Mouse (Mus musculus) midbrain, postnatal 0 days (tissue): ENCODE measurements around the gene BC052040. TPM values are rescaled to one million over a fixed set of nuclear protein-coding genes. Genes with fewer than 3 reads are reported as not detected.

Experiments used
- ATAC-seq: fragments of 200-750 bp; cut with Nextera tagmentation; 2 replicates; pipeline ENCODE4 v1.8.0; 2017; ENCODE audit warnings: moderate number of reproducible peaks, mild to moderate bottlenecking, moderate TSS enrichment, moderate library complexity; ENCODE audit not compliant: low FRiP score
- DNase-seq: peaks from one replicate; pipeline ENCODE4 v3.0.0-alpha.2; 2015; ENCODE audit warnings: low spot score
- H3K27ac ChIP-seq: fragments of 300-500 bp; sonication (generic); 2 replicates; pipeline ENCODE4 v1.5.1; 2014; ENCODE audit warnings: low read depth, mild to moderate bottlenecking, low read length, mixed read lengths
- H3K27me3 ChIP-seq: fragments of 300-500 bp; sonication (generic); 2 replicates; pipeline ENCODE4 v1.6.1; 2014; ENCODE audit warnings: low read length, control low read depth, mixed read lengths; ENCODE audit not compliant: insufficient read depth
- H3K36me3 ChIP-seq: fragments of 300-500 bp; sonication (generic); 2 replicates; pipeline ENCODE4 v1.6.1; 2014; ENCODE audit warnings: low read length, control low read depth, mixed read lengths; ENCODE audit not compliant: insufficient read depth
- H3K4me1 ChIP-seq: fragments of 300-500 bp; sonication (generic); 2 replicates; pipeline ENCODE4 v1.6.1; 2014; ENCODE audit warnings: mild to moderate bottlenecking, control low read depth, antibody characterized with exemption, low read length, mixed read lengths; ENCODE audit not compliant: insufficient read depth
- H3K4me2 ChIP-seq: fragments of 300-500 bp; sonication (generic); 2 replicates; pipeline ENCODE4 v1.6.1; 2014; ENCODE audit warnings: low read depth, mild to moderate bottlenecking, low read length, mixed read lengths; ENCODE audit not compliant: poor library complexity, severe bottlenecking
- H3K4me3 ChIP-seq: fragments of 300-500 bp; sonication (generic); 2 replicates; pipeline ENCODE4 v1.5.1; 2014; ENCODE audit warnings: low read depth, mild to moderate bottlenecking, low read length, moderate library complexity
- H3K9ac ChIP-seq: fragments of 300-500 bp; sonication (generic); replicated peaks from 2 replicates; pipeline ENCODE4 v1.6.1; 2014; ENCODE audit warnings: mild to moderate bottlenecking, low read length, moderate library complexity, mixed read lengths; ENCODE audit not compliant: poor library complexity, severe bottlenecking
- H3K9me3 ChIP-seq: fragments of 300-500 bp; sonication (generic); 2 replicates; pipeline ENCODE4 v1.6.1; 2016; ENCODE audit warnings: low read length, control low read depth
- CTCF ChIP-seq: IDR thresholded peaks from 2 replicates; pipeline ENCODE4 v1.5.1; 2016; ENCODE audit warnings: antibody characterized with exemption, mild to moderate bottlenecking
- WGBS: fragments of 180-500 bp; shearing (Covaris S2); extraction: QIAGEN DNeasy Blood & Tissue Kit; methylation state at CpG from one replicate; pipeline ENCODE4 v1.1.7; 2014; 5-methylcytosine and 5-hydroxymethylcytosine counted together
- polyA plus RNA-seq: library from polyadenylated mRNA; unstranded; fragments of >200 nt; fragmentation: Nextera tagmentation; extraction: Ambion mirVana; gene quantifications from 2 replicates; pipeline ENCODE4 v1.2.1, GENCODE M21; 2015
- total RNA-seq: library from RNA; depleted of rRNA; stranded (reverse); fragments of >200 nt; gene quantifications from 2 replicates; pipeline ENCODE4 v1.2.3, GENCODE M21; 2014

Gene BC052040
- total and polyA plus RNA-seq, 2 experiments from 2014 or later: 16.1 to 17.3 TPM

DNA sequence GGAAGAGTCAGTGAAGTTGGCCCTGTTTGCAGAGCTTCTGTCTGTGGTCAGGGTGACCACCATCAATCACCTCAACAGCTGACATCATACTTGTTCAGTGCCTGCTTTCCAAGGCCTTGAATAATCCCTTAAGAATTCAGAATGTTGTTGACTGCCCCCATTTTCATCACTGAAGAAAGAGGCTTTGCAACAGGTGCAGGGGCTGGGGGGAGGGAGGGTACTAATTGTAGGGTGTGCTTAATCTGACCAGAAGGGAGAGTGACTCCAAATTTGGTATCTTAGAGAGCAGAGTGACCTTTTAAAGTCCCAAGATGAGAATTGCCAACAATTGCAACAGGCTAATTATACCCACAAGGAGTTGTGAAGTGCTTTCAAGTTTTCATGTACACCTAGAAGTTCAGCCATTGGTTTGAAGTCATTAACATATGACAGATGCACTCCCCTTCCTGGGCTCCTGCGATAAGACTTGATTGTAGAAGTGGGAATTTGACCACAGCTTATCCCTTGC is 24.4 kb downstream of the BC052040 start:
- no peak for DNase-seq
- Histone ChIP-seq H3K4me3 (no peak overlapping the region), H3K36me3 (no peaks in the 10 kb centered on the region), H3K4me2 (no peak overlapping the region), H3K4me1 (no peaks in the 10 kb centered on the region), H3K9me3 (no peaks in the 10 kb centered on the region), H3K9ac (no peak overlapping the region), H3K27me3 (no peaks in the 10 kb centered on the region), H3K27ac (no peak overlapping the region)
- TF ChIP-seq CTCF: no peak
- ATAC-seq: no peak
- WGBS: 58% methylated on average over 1 of the region's 1 CpGs

- Histone ChIP-seq H3K4me2 (no peak overlapping the region), H3K27ac (no peak overlapping the region), H3K27me3 (no peaks in the 10 kb centered on the region), H3K9me3 (no peaks in the 10 kb centered on the region), H3K4me1 (no peaks in the 10 kb centered on the region), H3K4me3 (no peak overlapping the region), H3K36me3 (no peaks in the 10 kb centered on the region), H3K9ac (no peak overlapping the region)
- DNase-seq (no peak), ATAC-seq (no peak)
- WGBS: 94% methylated on average over 3 of the region's 3 CpGs
- TF ChIP-seq CTCF: no peak
These were observed 27.5 kb downstream of the BC052040 start for GRCm38 (mm10) chr2:115609020-115609419.

GRCm38 (mm10) chr2:115610092-115610491 is 28.6 kb downstream of the BC052040 start:
- Histone ChIP-seq H3K27ac (no peak overlapping the region), H3K4me2 (no peak overlapping the region), H3K4me3 (no peak overlapping the region), H3K4me1 (no peaks in the 10 kb centered on the region), H3K9me3 (no peaks in the 10 kb centered on the region), H3K9ac (no peak overlapping the region), H3K27me3 (no peaks in the 10 kb centered on the region), H3K36me3 (no peaks in the 10 kb centered on the region)
- ATAC-seq (no peak), DNase-seq (no peak)
- TF ChIP-seq CTCF: no peak
- 89% methylated on average over 2 of the region's 2 CpGs for WGBS

GRCm38 (mm10) chr2:115610503-115610902 is 29.0 kb downstream of the BC052040 start:
- 95% methylated on average over 6 of the region's 6 CpGs for WGBS
- H3K4me1 ChIP-seq: no peaks in the 10 kb centered on the region
- H3K27ac ChIP-seq: no peak overlapping the region
- H3K4me2 ChIP-seq: no peak overlapping the region
- no peak overlapping the region for H3K9ac ChIP-seq
- H3K4me3 ChIP-seq: no peak overlapping the region
- no peak for DNase-seq
- no peaks in the 10 kb centered on the region for H3K36me3 ChIP-seq
- H3K9me3 ChIP-seq: no peaks in the 10 kb centered on the region
- no peak for ATAC-seq
- no peaks in the 10 kb centered on the region for H3K27me3 ChIP-seq
- no peak for TF ChIP-seq CTCF

DNA sequence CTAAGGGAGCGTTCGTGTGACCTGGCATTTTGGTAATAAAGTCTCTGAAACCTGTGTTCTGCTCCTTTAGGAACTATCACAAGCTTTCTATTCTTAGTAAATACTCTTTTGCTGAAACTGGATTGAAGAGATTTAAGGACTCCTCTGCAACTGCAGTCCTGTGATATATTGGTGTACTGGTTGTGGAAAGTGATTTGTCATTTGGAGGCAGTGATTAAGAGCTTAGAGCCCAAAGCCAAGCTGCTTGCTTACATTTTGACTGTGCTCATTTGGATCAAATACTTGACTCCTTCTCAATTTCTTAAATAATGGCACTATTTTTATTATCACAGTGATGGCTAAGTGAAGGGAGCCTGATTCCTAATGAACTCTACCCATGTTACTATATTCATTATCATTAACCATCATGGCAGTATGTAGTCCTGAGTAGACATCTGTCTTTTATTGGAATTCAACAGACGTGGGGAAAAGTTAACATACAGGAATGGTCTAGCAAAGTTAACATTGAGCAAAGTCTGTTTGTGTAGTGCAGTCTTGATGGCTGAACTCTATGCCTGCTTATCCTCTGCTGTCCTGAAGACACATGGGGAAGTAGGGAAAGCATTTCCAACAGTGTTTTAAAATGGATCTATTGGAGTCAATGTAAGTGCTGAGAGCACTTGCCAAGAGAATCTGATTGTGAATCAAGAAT is 32.5 kb downstream of the BC052040 start:
- no peak overlapping the region for H3K9ac ChIP-seq
- no peak for TF ChIP-seq CTCF
- no peaks in the 10 kb centered on the region for H3K36me3 ChIP-seq
- H3K4me1 ChIP-seq: no peaks in the 10 kb centered on the region
- no peaks in the 10 kb centered on the region for H3K9me3 ChIP-seq
- DNase-seq (no peak), ATAC-seq (no peak)
- H3K4me2 ChIP-seq: no peak overlapping the region
- no peaks in the 10 kb centered on the region for H3K27me3 ChIP-seq
- WGBS: 93% methylated on average over 3 of the region's 3 CpGs
- H3K27ac ChIP-seq: no peak overlapping the region
- no peak overlapping the region for H3K4me3 ChIP-seq

GRCm38 (mm10) chr2:115628471-115628870 is 47.0 kb downstream of the BC052040 start:
- WGBS: 93% methylated on average over 4 of the region's 4 CpGs
- Histone ChIP-seq H3K9me3 (no peaks in the 10 kb centered on the region), H3K9ac (no peak overlapping the region), H3K4me1 (no peaks in the 10 kb centered on the region), H3K27ac (no peak overlapping the region), H3K4me2 (no peak overlapping the region), H3K27me3 (no peaks in the 10 kb centered on the region), H3K36me3 (no peaks in the 10 kb centered on the region), H3K4me3 (no peak overlapping the region)
- DNase-seq (no peak), ATAC-seq (no peak)
- TF ChIP-seq CTCF: no peak
